Mouse (Mus musculus): ENCODE data around the gene Nsd1. TPM values are rescaled to one million over a fixed set of nuclear protein-coding genes. Genes with fewer than 3 reads are reported as not detected.

Nsd1 gene
- polyA plus RNA-seq, 1 experiment from 2014 or later = 52.7 TPM

- Histone ChIP-seq H3K27ac (ENCODE audit: poor library complexity, severe bottlenecking) (no peak overlapping the region), H3K9me3 (replicated peaks) (no peaks in the 10 kb centered on the region), H3K9ac (no peak overlapping the region), H3K36me3 (peaks cover 16% of the 10 kb centered on the region), H3K4me3 (no peak overlapping the region), H3K4me2 (no peak overlapping the region), H3K4me1 (replicated peaks) (peaks cover 2% of the 10 kb centered on the region; the same call in 1 of the 2 replicates), H3K27me3 (replicated peaks) (no peaks in the 10 kb centered on the region)
- no peak for ATAC-seq (ENCODE audit: insufficient number of reproducible peaks, low FRiP score)
- 72% methylated on average over 3 of the region's 3 CpGs for WGBS
Observed at GRCm38 (mm10) chr13:55255052-55255652, 45.6 kb downstream of the Nsd1 start.

DNA sequence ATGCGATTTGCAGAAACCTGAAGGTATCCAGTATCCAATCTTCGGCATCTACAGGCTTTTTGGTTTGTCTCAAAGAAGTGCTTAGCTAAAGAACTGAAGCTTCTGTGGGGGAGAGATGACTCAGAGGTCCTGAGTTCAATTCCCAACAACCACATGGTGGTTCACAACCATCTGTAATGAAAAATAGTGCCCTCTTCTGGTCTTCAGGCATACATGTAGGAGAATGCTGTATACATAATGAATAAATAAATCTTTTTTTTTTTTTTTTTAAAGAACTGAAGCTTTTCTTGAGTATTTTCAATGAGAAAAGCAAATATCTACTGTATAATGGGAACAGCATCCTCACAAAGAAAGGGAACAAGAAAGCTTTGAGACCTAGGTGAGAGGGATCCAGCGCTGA, 49.1 kb downstream of the Nsd1 start:
- no peak overlapping the region for H3K9ac ChIP-seq
- no peak overlapping the region for H3K4me2 ChIP-seq
- peaks cover 31% of the 10 kb centered on the region for H3K36me3 ChIP-seq
- no peak overlapping the region for H3K4me3 ChIP-seq
- H3K4me1 ChIP-seq (replicated peaks) = 0 out of 2 replicates have a peak, but pooled peaks cover 2% of the 10 kb centered on the region
- ATAC-seq (ENCODE audit: insufficient number of reproducible peaks, low FRiP score) = no peak
- H3K27ac ChIP-seq (ENCODE audit: poor library complexity, severe bottlenecking) = no peak overlapping the region
- H3K9me3 ChIP-seq (replicated peaks) = no peaks in the 10 kb centered on the region
- WGBS = 96% methylated on average over 3 of the region's 3 CpGs
- no peaks in the 10 kb centered on the region for H3K27me3 ChIP-seq (replicated peaks)

DNA sequence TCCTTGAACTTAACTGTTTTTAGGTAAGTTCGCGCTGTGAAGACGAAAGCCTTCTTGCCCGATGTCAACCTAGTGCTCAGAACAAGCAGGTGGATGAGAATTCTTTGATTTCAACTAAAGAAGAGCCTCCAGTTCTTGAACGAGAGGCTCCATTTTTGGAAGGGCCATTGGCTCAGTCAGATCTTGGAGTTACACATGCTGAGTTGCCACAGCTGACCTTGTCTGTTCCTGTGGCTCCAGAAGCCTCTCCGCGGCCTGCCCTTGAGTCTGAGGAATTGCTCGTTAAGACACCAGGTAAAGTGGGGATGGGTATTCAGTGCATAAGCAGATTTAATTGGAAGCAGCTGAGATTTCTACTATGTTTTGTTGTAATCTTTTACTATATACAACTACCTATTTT, 51.9 kb downstream of the Nsd1 start:
- ATAC-seq (ENCODE audit: insufficient number of reproducible peaks, low FRiP score) = no peak
- Histone ChIP-seq H3K27me3 (replicated peaks) (no peaks in the 10 kb centered on the region), H3K36me3 (peaks cover 43% of the 10 kb centered on the region), H3K4me1 (replicated peaks) (no peaks in the 10 kb centered on the region), H3K9ac (no peak overlapping the region), H3K27ac (ENCODE audit: poor library complexity, severe bottlenecking) (no peak overlapping the region), H3K4me2 (no peak overlapping the region), H3K9me3 (replicated peaks) (no peaks in the 10 kb centered on the region), H3K4me3 (no peak overlapping the region)
- 93% methylated on average over 8 of the region's 8 CpGs for WGBS

GRCm38 (mm10) chr13:55262096-55262495, 52.5 kb downstream of the Nsd1 start:
- H3K27me3 ChIP-seq (replicated peaks) = no peaks in the 10 kb centered on the region
- H3K4me1 ChIP-seq (replicated peaks) = no peaks in the 10 kb centered on the region
- peaks cover 43% of the 10 kb centered on the region for H3K36me3 ChIP-seq
- H3K4me2 ChIP-seq = no peak overlapping the region
- no peak overlapping the region for H3K9ac ChIP-seq
- ATAC-seq (ENCODE audit: insufficient number of reproducible peaks, low FRiP score) = no peak
- H3K27ac ChIP-seq (ENCODE audit: poor library complexity, severe bottlenecking) = no peak overlapping the region
- H3K9me3 ChIP-seq (replicated peaks) = no peaks in the 10 kb centered on the region
- H3K4me3 ChIP-seq = no peak overlapping the region

DNA sequence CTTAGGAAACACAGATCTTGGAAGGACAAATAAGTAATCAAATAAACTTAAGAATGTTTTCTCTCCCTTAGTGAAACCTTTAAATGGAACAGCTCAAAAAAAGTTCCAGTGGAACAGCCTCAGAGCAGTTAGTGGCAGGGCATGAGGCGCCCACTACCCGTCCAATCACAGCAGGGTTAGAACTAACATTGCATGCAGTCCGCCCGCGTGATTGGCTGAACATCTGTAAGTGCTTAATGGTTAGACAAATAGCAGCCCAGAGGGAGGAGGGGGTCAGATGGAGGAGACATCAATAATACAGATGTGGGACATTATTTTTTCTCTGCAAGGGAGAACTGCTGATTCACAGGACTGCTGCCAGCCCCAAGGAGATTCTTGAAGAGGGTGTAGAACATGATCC, 67.6 kb downstream of the Nsd1 start:
- 88% methylated on average over 5 of the region's 5 CpGs for WGBS
- ATAC-seq (ENCODE audit: insufficient number of reproducible peaks, low FRiP score) = no peak
- no peaks in the 10 kb centered on the region for H3K27me3 ChIP-seq (replicated peaks)
- no peak overlapping the region for H3K4me2 ChIP-seq
- no peaks in the 10 kb centered on the region for H3K4me1 ChIP-seq (replicated peaks)
- H3K9me3 ChIP-seq (replicated peaks) = no peaks in the 10 kb centered on the region
- H3K4me3 ChIP-seq = no peak overlapping the region
- H3K27ac ChIP-seq (ENCODE audit: poor library complexity, severe bottlenecking) = no peak overlapping the region
- peaks cover 58% of the 10 kb centered on the region for H3K36me3 ChIP-seq
- H3K9ac ChIP-seq = no peak overlapping the region

- no peaks in the 10 kb centered on the region for H3K4me1 ChIP-seq (replicated peaks)
- ATAC-seq (ENCODE audit: insufficient number of reproducible peaks, low FRiP score) = no peak
- H3K4me3 ChIP-seq = no peak overlapping the region
- peaks cover 60% of the 10 kb centered on the region for H3K36me3 ChIP-seq
- no peak overlapping the region for H3K4me2 ChIP-seq
- 78% methylated on average over 5 of the region's 5 CpGs for WGBS
- H3K27me3 ChIP-seq (replicated peaks) = no peaks in the 10 kb centered on the region
- no peaks in the 10 kb centered on the region for H3K9me3 ChIP-seq (replicated peaks)
- no peak overlapping the region for H3K27ac ChIP-seq (ENCODE audit: poor library complexity, severe bottlenecking)
- no peak overlapping the region for H3K9ac ChIP-seq
Observed at GRCm38 (mm10) chr13:55277646-55278045, 68.1 kb downstream of the Nsd1 start.

DNA sequence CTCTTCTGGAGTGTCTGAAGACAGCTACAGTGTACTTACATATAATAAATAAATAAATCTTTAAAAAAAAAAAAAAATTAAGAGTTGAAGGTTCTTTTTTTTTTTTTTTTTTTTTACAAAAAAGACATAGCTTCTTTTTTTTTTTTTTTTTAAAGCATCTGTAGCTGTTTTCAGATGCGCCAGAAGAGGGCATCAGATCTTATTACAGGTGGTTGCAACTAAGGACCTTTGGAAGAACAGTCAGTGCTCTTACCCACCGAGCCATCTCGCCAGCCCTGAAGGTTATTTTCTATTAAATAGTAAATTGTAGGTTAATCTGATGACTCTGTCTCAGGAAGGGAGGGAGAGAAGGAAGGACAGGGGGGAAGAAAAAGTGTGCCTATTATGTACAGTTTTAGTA, 79.3 kb downstream of the Nsd1 start:
- Histone ChIP-seq H3K4me2 (no peak overlapping the region), H3K9me3 (replicated peaks) (no peaks in the 10 kb centered on the region), H3K4me3 (no peak overlapping the region), H3K4me1 (replicated peaks) (no peaks in the 10 kb centered on the region), H3K27ac (ENCODE audit: poor library complexity, severe bottlenecking) (no peak overlapping the region), H3K27me3 (replicated peaks) (no peaks in the 10 kb centered on the region), H3K36me3 (peaks cover 77% of the 10 kb centered on the region), H3K9ac (no peak overlapping the region)
- no peak for ATAC-seq (ENCODE audit: insufficient number of reproducible peaks, low FRiP score)
- WGBS = 90% methylated on average over 3 of the region's 3 CpGs

GRCm38 (mm10) chr13:55296760-55297159, 87.2 kb downstream of the Nsd1 start:
- Histone ChIP-seq H3K27ac (ENCODE audit: poor library complexity, severe bottlenecking) (no peak overlapping the region), H3K27me3 (replicated peaks) (no peaks in the 10 kb centered on the region), H3K36me3 (peaks cover 76% of the 10 kb centered on the region), H3K9me3 (replicated peaks) (no peaks in the 10 kb centered on the region), H3K4me2 (no peak overlapping the region), H3K9ac (no peak overlapping the region), H3K4me3 (no peak overlapping the region), H3K4me1 (replicated peaks) (no peaks in the 10 kb centered on the region)
- 95% methylated on average over 1 of the region's 1 CpGs for WGBS
- no peak for ATAC-seq (ENCODE audit: insufficient number of reproducible peaks, low FRiP score)

- H3K36me3 ChIP-seq = peaks cover 76% of the 10 kb centered on the region
- H3K9me3 ChIP-seq (replicated peaks) = no peaks in the 10 kb centered on the region
- no peak overlapping the region for H3K4me2 ChIP-seq
- no peak overlapping the region for H3K4me3 ChIP-seq
- H3K4me1 ChIP-seq (replicated peaks) = no peaks in the 10 kb centered on the region
- H3K27me3 ChIP-seq (replicated peaks) = no peaks in the 10 kb centered on the region
- no peak for ATAC-seq (ENCODE audit: insufficient number of reproducible peaks, low FRiP score)
- WGBS = 86% methylated on average over 5 of the region's 5 CpGs
- H3K27ac ChIP-seq (ENCODE audit: poor library complexity, severe bottlenecking) = no peak overlapping the region
- no peak overlapping the region for H3K9ac ChIP-seq
Observed at GRCm38 (mm10) chr13:55300913-55301312, 91.3 kb downstream of the Nsd1 start.

DNA sequence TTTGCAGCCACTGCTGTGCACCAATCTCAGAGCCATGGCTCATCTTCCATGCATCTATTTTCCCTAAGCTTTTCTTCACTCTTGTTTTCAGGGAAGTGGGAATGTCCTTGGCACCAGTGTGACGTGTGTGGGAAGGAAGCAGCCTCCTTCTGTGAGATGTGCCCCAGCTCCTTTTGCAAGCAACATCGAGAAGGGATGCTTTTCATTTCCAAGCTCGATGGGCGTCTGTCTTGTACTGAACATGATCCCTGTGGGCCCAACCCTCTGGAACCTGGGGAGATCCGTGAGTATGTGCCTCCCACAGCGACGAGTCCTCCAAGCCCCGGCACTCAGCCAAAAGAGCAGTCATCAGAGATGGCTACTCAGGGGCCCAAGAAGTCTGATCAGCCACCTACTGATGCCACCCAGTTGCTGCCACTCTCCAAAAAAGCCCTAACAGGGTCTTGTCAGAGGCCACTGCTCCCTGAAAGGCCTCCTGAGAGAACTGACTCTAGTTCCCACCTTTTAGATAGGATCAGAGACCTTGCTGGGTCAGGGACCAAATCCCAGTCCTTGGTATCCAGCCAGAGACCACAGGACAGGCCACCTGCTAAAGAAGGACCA, 102.5 kb downstream of the Nsd1 start:
- H3K36me3 ChIP-seq = peaks cover 88% of the 10 kb centered on the region
- H3K4me2 ChIP-seq = no peak overlapping the region
- no peak overlapping the region for H3K9ac ChIP-seq
- no peak overlapping the region for H3K4me3 ChIP-seq
- H3K4me1 ChIP-seq (replicated peaks) = no peaks in the 10 kb centered on the region
- no peaks in the 10 kb centered on the region for H3K9me3 ChIP-seq (replicated peaks)
- ATAC-seq (ENCODE audit: insufficient number of reproducible peaks, low FRiP score) = no peak
- 91% methylated on average over 8 of the region's 8 CpGs for WGBS
- no peaks in the 10 kb centered on the region for H3K27me3 ChIP-seq (replicated peaks)
- no peak overlapping the region for H3K27ac ChIP-seq (ENCODE audit: poor library complexity, severe bottlenecking)

DNA sequence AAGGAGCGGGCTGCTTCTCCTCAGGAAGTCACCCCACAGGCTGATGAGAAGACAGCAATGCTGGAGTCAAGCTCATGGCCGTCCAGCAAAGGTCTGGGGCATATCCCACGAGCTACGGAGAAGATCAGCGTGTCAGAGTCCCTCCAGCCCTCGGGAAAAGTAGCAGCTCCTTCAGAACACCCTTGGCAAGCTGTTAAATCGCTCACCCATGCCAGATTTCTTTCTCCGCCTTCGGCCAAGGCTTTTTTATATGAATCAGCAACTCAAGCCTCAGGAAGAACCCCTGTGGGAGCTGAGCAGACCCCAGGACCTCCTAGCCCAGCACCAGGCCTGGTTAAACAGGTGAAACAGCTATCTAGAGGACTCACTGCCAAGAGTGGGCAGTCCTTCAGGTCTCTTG, 103.5 kb downstream of the Nsd1 start:
- H3K36me3 ChIP-seq = peaks cover 88% of the 10 kb centered on the region
- no peaks in the 10 kb centered on the region for H3K9me3 ChIP-seq (replicated peaks)
- H3K9ac ChIP-seq = no peak overlapping the region
- no peak overlapping the region for H3K27ac ChIP-seq (ENCODE audit: poor library complexity, severe bottlenecking)
- ATAC-seq (ENCODE audit: insufficient number of reproducible peaks, low FRiP score) = no peak
- H3K4me1 ChIP-seq (replicated peaks) = no peaks in the 10 kb centered on the region
- H3K4me3 ChIP-seq = no peak overlapping the region
- WGBS = 92% methylated on average over 9 of the region's 9 CpGs
- no peaks in the 10 kb centered on the region for H3K27me3 ChIP-seq (replicated peaks)
- H3K4me2 ChIP-seq = no peak overlapping the region

- H3K27ac ChIP-seq (ENCODE audit: poor library complexity, severe bottlenecking) = no peak overlapping the region
- H3K9ac ChIP-seq = no peak overlapping the region
- WGBS = 87% methylated on average over 2 of the region's 2 CpGs
- H3K4me1 ChIP-seq (replicated peaks) = peaks cover 4% of the 10 kb centered on the region
- peaks cover 95% of the 10 kb centered on the region for H3K36me3 ChIP-seq
- H3K4me2 ChIP-seq = no peak overlapping the region
- no peak overlapping the region for H3K4me3 ChIP-seq
- H3K9me3 ChIP-seq (replicated peaks) = no peaks in the 10 kb centered on the region
- H3K27me3 ChIP-seq (replicated peaks) = no peaks in the 10 kb centered on the region
- ATAC-seq (ENCODE audit: insufficient number of reproducible peaks, low FRiP score) = no peak
Observed at GRCm38 (mm10) chr13:55314891-55315412, 105.4 kb downstream of the Nsd1 start.

Data from heart, embryonic 12.5 days (tissue).